Mouse (Mus musculus) bone marrow, adult 2 months (tissue): ENCODE results near the gene Steap3.

ENCODE experiments used
- CTCF ChIP-seq: fragments of 200-500 bp; IDR thresholded peaks from 2 replicates; pipeline ENCODE4 v1.5.1; 2011; ENCODE audit warnings: low read length, control low read depth; ENCODE audit not compliant: control insufficient read depth, insufficient read depth
- POLR2A ChIP-seq: fragments of 200-500 bp; IDR thresholded peaks from 2 replicates; pipeline ENCODE4 v1.6.1; 2011; ENCODE audit warnings: low read depth, mild to moderate bottlenecking, control low read depth, low read length, borderline replicate concordance; ENCODE audit not compliant: control insufficient read depth

DNA sequence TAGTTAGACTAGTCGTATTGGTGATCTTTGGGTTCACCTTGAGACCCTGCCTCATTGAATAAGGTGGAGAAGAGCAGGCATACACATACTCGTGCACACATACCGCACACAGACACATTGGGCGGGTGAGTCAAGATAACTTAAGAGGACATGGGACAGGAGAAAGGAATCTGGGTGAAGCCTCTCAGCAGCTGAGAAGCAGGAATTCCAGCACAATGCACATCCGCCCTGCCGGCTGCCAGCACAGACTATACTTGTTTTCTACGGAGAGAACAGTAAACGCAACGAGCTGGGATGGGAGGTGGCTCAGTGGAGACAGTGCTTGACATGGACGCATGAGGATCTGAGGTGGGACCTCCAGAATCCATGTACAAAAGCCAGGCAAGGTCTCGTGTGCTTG, 27.9 kb downstream of the Steap3 start:
- no peak for TF ChIP-seq POLR2A
- TF ChIP-seq CTCF: no peak
